11 mouse cellular contexts compared by ENCODE assay signal in the genomic region with DNA sequence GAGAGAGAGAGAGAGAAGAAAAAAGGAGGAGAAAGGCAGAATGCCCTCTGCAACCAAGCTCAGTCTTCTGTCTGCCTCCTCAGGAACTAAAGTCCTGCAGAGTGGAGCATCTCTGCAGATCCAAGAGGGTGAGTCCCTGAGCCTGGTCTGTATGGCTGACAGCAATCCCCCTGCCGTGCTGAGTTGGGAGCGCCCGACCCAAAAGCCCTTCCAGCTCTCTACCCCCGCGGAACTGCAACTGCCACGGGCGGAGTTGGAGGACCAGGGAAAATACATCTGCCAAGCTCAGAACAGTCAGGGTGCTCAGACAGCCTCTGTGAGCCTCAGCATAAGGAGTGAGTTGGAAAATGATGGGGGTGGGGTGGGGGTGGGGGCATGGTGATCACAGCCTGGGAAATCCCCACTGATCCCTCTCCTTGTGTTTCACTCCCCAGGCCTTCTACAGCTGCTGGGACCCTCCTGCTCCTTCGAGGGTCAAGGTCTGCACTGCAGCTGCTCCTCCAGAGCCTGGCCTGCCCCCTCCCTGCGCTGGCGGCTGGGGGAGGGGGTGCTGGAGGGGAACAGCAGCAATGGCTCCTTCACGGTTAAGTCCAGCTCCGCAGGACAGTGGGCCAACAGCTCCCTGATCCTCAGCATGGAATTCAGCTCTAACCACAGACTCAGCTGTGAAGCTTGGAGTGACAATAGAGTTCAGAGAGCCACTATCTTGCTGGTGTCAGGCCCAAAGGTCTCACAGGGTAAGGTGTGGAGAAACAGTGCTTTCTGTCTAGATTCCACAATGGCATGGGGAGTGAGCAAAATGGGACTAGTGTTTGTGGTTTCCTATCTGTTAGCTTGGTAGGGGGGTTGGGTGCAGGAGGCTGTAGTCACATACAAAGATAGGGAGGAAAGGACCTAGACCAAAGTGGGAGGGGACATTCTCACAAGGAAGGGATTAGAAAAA. TPM values are rescaled to one million over a fixed set of nuclear protein-coding genes. Genes with fewer than 3 reads are reported as not detected.
DNase-seq lines count a peak whose midpoint lies in the region; ATAC-seq and TF ChIP-seq lines count a peak whose summit lies in the region.
"Had no signal": no experiment of that assay in that cellular context is flagged by ENCODE, and none has a peak within 500 bp of the region (broad histone marks: within the 10 kb centered on the region; RNA-seq: fewer than 3 reads in every experiment).

No protein-coding gene starts in this region.

- no peak for TF ChIP-seq CTCF in forebrain, postnatal 0 days (IDR thresholded peaks at IDR 0.05; ENCODE audit: low read depth)
- TF ChIP-seq CTCF in lung, embryonic 14.5 days (IDR thresholded peaks at IDR 0.05; ENCODE audit: low read depth) = no peak

- ATAC-seq in forebrain, postnatal 0 days = peak; percentile 10
- ATAC-seq in forebrain, embryonic 16.5 days = no peak
- ATAC-seq in lung, embryonic 14.5 days (ENCODE audit: insufficient read depth) = no peak
- ATAC-seq in hindbrain, embryonic 13.5 days (ENCODE audit: low FRiP score) = no peak
- peak; percentile 65; the same call in 1 of the 2 replicates for ATAC-seq in midbrain, embryonic 13.5 days

- WGBS in forebrain, postnatal 0 days = 11% methylated on average over 10 of the region's 12 CpGs
- WGBS in forebrain, embryonic 16.5 days = 8% methylated on average over 11 of the region's 12 CpGs
- WGBS in lung, embryonic 14.5 days = 2% methylated on average over 12 of the region's 12 CpGs
- WGBS in hindbrain, embryonic 13.5 days = 10% methylated on average over 12 of the region's 12 CpGs
- 5% methylated on average over 12 of the region's 12 CpGs for WGBS in midbrain, embryonic 13.5 days

- H3K4me3 ChIP-seq in forebrain, postnatal 0 days (ENCODE audit: low read depth, low read length) = no peak overlapping the region
- H3K4me3 ChIP-seq in forebrain, embryonic 16.5 days (replicated peaks; ENCODE audit: low read length) = no peak overlapping the region
- no peak overlapping the region for H3K4me3 ChIP-seq in lung, embryonic 14.5 days (ENCODE audit: low read depth, low read length)
- H3K4me3 ChIP-seq in hindbrain, embryonic 13.5 days = no peak overlapping the region
- no peak overlapping the region for H3K4me3 ChIP-seq in midbrain, embryonic 13.5 days (replicated peaks)
- H3K4me3 ChIP-seq: erythroblast, embryonic 14.5 days had no signal

- no peaks in the 10 kb centered on the region for H3K27me3 ChIP-seq in forebrain, postnatal 0 days (ENCODE audit: insufficient read depth, low read length)
- H3K27me3 ChIP-seq in forebrain, embryonic 16.5 days (replicated peaks; ENCODE audit: control insufficient read depth, insufficient read depth, low read length) = no peaks in the 10 kb centered on the region
- no peaks in the 10 kb centered on the region for H3K27me3 ChIP-seq in lung, embryonic 14.5 days (ENCODE audit: insufficient read depth, low read length)
- no peaks in the 10 kb centered on the region for H3K27me3 ChIP-seq in hindbrain, embryonic 13.5 days
- no peaks in the 10 kb centered on the region for H3K27me3 ChIP-seq in midbrain, embryonic 13.5 days

- H3K36me3 ChIP-seq in forebrain, postnatal 0 days (ENCODE audit: insufficient read depth) = no peaks in the 10 kb centered on the region
- H3K36me3 ChIP-seq in forebrain, embryonic 16.5 days (ENCODE audit: control insufficient read depth, insufficient read depth) = no peaks in the 10 kb centered on the region
- H3K36me3 ChIP-seq in lung, embryonic 14.5 days (ENCODE audit: insufficient read depth) = no peaks in the 10 kb centered on the region
- no peaks in the 10 kb centered on the region for H3K36me3 ChIP-seq in hindbrain, embryonic 13.5 days
- H3K36me3 ChIP-seq in midbrain, embryonic 13.5 days = no peaks in the 10 kb centered on the region

- H3K4me1 ChIP-seq in forebrain, postnatal 0 days (ENCODE audit: insufficient read depth) = no peaks in the 10 kb centered on the region
- no peaks in the 10 kb centered on the region for H3K4me1 ChIP-seq in forebrain, embryonic 16.5 days (replicated peaks; ENCODE audit: control insufficient read depth, insufficient read depth, low read length)
- no peaks in the 10 kb centered on the region for H3K4me1 ChIP-seq in lung, embryonic 14.5 days (ENCODE audit: insufficient read depth)
- peaks cover 5% of the 10 kb centered on the region for H3K4me1 ChIP-seq in hindbrain, embryonic 13.5 days (replicated peaks)
- peaks cover 7% of the 10 kb centered on the region for H3K4me1 ChIP-seq in midbrain, embryonic 13.5 days (replicated peaks)

- no peak for DNase-seq in forebrain, postnatal 0 days
- no peak for DNase-seq in lung, embryonic 14.5 days
- DNase-seq in lung, postnatal 36 days = no peak
- DNase-seq in thymus, postnatal 25 days = no peak
- no peak for DNase-seq in adrenal gland, postnatal 14 days
- DNase-seq: B cell, adult 2 months; lung, postnatal 4 days had no signal

- no peak overlapping the region for H3K4me2 ChIP-seq in forebrain, postnatal 0 days (ENCODE audit: low read depth)
- no peak overlapping the region for H3K4me2 ChIP-seq in forebrain, embryonic 16.5 days (ENCODE audit: low read length)
- H3K4me2 ChIP-seq in lung, embryonic 14.5 days = peak overlapping the region; percentile 15; the same call in 1 of the 2 replicates
- 0 out of 2 replicates have a peak overlapping the region, but pooled peaks have one; percentile 4 for H3K4me2 ChIP-seq in hindbrain, embryonic 13.5 days
- peak overlapping the region; percentile 20; the same call in 1 of the 2 replicates for H3K4me2 ChIP-seq in midbrain, embryonic 13.5 days (replicated peaks)

- H3K9me3 ChIP-seq in forebrain, postnatal 0 days (ENCODE audit: low read length) = no peaks in the 10 kb centered on the region
- H3K9me3 ChIP-seq in forebrain, embryonic 16.5 days (ENCODE audit: control insufficient read depth, low read length) = no peaks in the 10 kb centered on the region
- H3K9me3 ChIP-seq in lung, embryonic 14.5 days (ENCODE audit: low read depth, low read length) = no peaks in the 10 kb centered on the region
- no peaks in the 10 kb centered on the region for H3K9me3 ChIP-seq in hindbrain, embryonic 13.5 days
- H3K9me3 ChIP-seq in midbrain, embryonic 13.5 days = no peaks in the 10 kb centered on the region

- H3K9ac ChIP-seq in forebrain, postnatal 0 days = no peak overlapping the region
- H3K9ac ChIP-seq in forebrain, embryonic 16.5 days (replicated peaks; ENCODE audit: low read depth, low read length) = no peak overlapping the region
- H3K9ac ChIP-seq in lung, embryonic 14.5 days = no peak overlapping the region
- H3K9ac ChIP-seq in hindbrain, embryonic 13.5 days = no peak overlapping the region
- H3K9ac ChIP-seq in midbrain, embryonic 13.5 days (replicated peaks) = 0 out of 2 replicates have a peak overlapping the region, but pooled peaks have one; percentile 8

- no peak overlapping the region for H3K27ac ChIP-seq in forebrain, postnatal 0 days (ENCODE audit: low read depth, low read length)
- H3K27ac ChIP-seq in forebrain, embryonic 16.5 days (ENCODE audit: low read length) = no peak overlapping the region
- no peak overlapping the region for H3K27ac ChIP-seq in lung, embryonic 14.5 days (ENCODE audit: low read depth)
- no peak overlapping the region for H3K27ac ChIP-seq in hindbrain, embryonic 13.5 days
- no peak overlapping the region for H3K27ac ChIP-seq in midbrain, embryonic 13.5 days

RNA-seq across cellular contexts. Expression of gene Siglecf, which starts 4.0 kb away (rescaled TPM):
- 0.08 TPM in 1 of 2 replicates, not detected in the other for total RNA-seq in forebrain, postnatal 0 days (2014; rRNA removed)
- polyA plus RNA-seq in forebrain, postnatal 0 days (2015; fragmentation: Nextera tagmentation; extraction: Ambion mirVana) = 0.16 and 0.25 TPM in 2 replicates
- 0.22 TPM in 1 of 2 replicates, not detected in the other for polyA plus RNA-seq in forebrain, embryonic 16.5 days (2015; fragmentation: Nextera tagmentation; extraction: Ambion mirVana)
- polyA plus RNA-seq in lung, embryonic 14.5 days (2014; fragmentation: Nextera tagmentation; extraction: Ambion mirVana) = 0.13 TPM in 1 of 2 replicates, not detected in the other
- polyA plus RNA-seq in hindbrain, embryonic 13.5 days (2015; fragmentation: Nextera tagmentation; extraction: Ambion mirVana) = 0.08 and 0.21 TPM in 2 replicates
- polyA plus RNA-seq in midbrain, embryonic 13.5 days (2015; fragmentation: Nextera tagmentation; extraction: Ambion mirVana) = 0.12 and 0.22 TPM in 2 replicates
- 0.15 TPM in 1 of 2 replicates, not detected in the other for total RNA-seq in adrenal gland, postnatal 14 days (2021)
- polyA plus RNA-seq: erythroblast, embryonic 14.5 days had no signal

RNA-seq across cellular contexts. Expression of gene Zfp715, which starts 42.1 kb away (rescaled TPM):
- total RNA-seq in forebrain, postnatal 0 days (2014; rRNA removed) = 35.5 and 35.9 TPM in 2 replicates
- polyA plus RNA-seq in forebrain, postnatal 0 days (2015; fragmentation: Nextera tagmentation; extraction: Ambion mirVana) = 14.5 and 17.3 TPM in 2 replicates
- polyA plus RNA-seq in forebrain, embryonic 16.5 days (2015; fragmentation: Nextera tagmentation; extraction: Ambion mirVana) = 22.0 and 22.5 TPM in 2 replicates
- polyA plus RNA-seq in lung, embryonic 14.5 days (2014; fragmentation: Nextera tagmentation; extraction: Ambion mirVana) = 15.5 and 16.3 TPM in 2 replicates
- 17.9 and 18.3 TPM in 2 replicates for polyA plus RNA-seq in hindbrain, embryonic 13.5 days (2015; fragmentation: Nextera tagmentation; extraction: Ambion mirVana)
- 17.8 and 19.5 TPM in 2 replicates for polyA plus RNA-seq in midbrain, embryonic 13.5 days (2015; fragmentation: Nextera tagmentation; extraction: Ambion mirVana)
- total RNA-seq in adrenal gland, postnatal 14 days (2021) = 19.9 and 21.6 TPM in 2 replicates

RNA-seq across cellular contexts. Expression of gene Siglecg, which starts 52.8 kb away (rescaled TPM):
- not detected in 2 replicates for total RNA-seq in forebrain, postnatal 0 days (2014; rRNA removed)
- polyA plus RNA-seq in forebrain, postnatal 0 days (2015; fragmentation: Nextera tagmentation; extraction: Ambion mirVana) = 0.09 TPM in 1 of 2 replicates, not detected in the other
- polyA plus RNA-seq in forebrain, embryonic 16.5 days (2015; fragmentation: Nextera tagmentation; extraction: Ambion mirVana) = not detected in 2 replicates
- polyA plus RNA-seq in lung, embryonic 14.5 days (2014; fragmentation: Nextera tagmentation; extraction: Ambion mirVana) = 0.37 and 0.60 TPM in 2 replicates
- polyA plus RNA-seq in hindbrain, embryonic 13.5 days (2015; fragmentation: Nextera tagmentation; extraction: Ambion mirVana) = not detected in 2 replicates
- polyA plus RNA-seq in midbrain, embryonic 13.5 days (2015; fragmentation: Nextera tagmentation; extraction: Ambion mirVana) = 0.08 TPM in 1 of 2 replicates, not detected in the other
- total RNA-seq in adrenal gland, postnatal 14 days (2021) = 2.0 and 6.2 TPM in 2 replicates
- polyA plus RNA-seq: erythroblast, embryonic 14.5 days had no signal

Comparison
In these comparisons a context has a peak if more than half of its experiments do, and no peak if none do; other contexts are left out.
1. ATAC-seq: peak in forebrain, postnatal 0 days (single experiment) and midbrain, embryonic 13.5 days (single experiment); none in forebrain, embryonic 16.5 days (single experiment), lung, embryonic 14.5 days (single experiment) and hindbrain, embryonic 13.5 days (single experiment).
2. H3K4me2 ChIP-seq: peak in lung, embryonic 14.5 days (single experiment), hindbrain, embryonic 13.5 days (single experiment) and midbrain, embryonic 13.5 days (single experiment); none in forebrain, postnatal 0 days (single experiment) and forebrain, embryonic 16.5 days (single experiment).